9 mouse cellular contexts compared by ENCODE assay signal in genomic region chr6:134696146-134696545, GRCm38 (mm10). TPM values are rescaled to one million over a fixed set of nuclear protein-coding genes. Genes with fewer than 3 reads are reported as not detected.
A peak's percentile ranks its signal among the peaks of the same experiment; 100 is the strongest.
DNase-seq lines count a peak whose midpoint lies in the region; ATAC-seq and TF ChIP-seq lines count a peak whose summit lies in the region.
"Had no signal": no experiment of that assay in that cellular context is flagged by ENCODE, and none has a peak within 500 bp of the region (broad histone marks: within the 10 kb centered on the region; RNA-seq: fewer than 3 reads in every experiment).

No protein-coding gene starts in this region.

- H3K9ac ChIP-seq in lung, postnatal 0 days (replicated peaks; ENCODE audit: low read depth): no peak overlapping the region

- DNase-seq in lung, adult 18-20 months: peak; percentile 37 to 40
- DNase-seq in lung, postnatal 0 days (ENCODE audit: low spot score): no peak
- peak; percentile 58 for DNase-seq in cerebellum, adult 8-10 months
- DNase-seq in heart, adult 9 months (ENCODE audit: low spot score in 2 of 2): peak; percentile 72 to 76
- peak; percentile 23 for DNase-seq in ovary, postnatal 10 days (ENCODE audit: low spot score)
- no peak for DNase-seq in spleen, adult 12 weeks (ENCODE audit: low spot score)
- DNase-seq in left cerebral cortex, adult 8-10 months (ENCODE audit: low spot score in 2 of 2): no peak
- no peak for DNase-seq in thymus, adult 2 months
- DNase-seq: layer of hippocampus, adult 9-11 months had no signal

- H3K27me3 ChIP-seq in lung, postnatal 0 days (replicated peaks; ENCODE audit: insufficient read depth, low read length): no peaks in the 10 kb centered on the region
- no peaks in the 10 kb centered on the region for H3K27me3 ChIP-seq in thymus, adult 2 months (ENCODE audit: control insufficient read depth, insufficient read depth, low read length)

- H3K4me1 ChIP-seq in lung, postnatal 0 days (ENCODE audit: insufficient read depth, low read depth, low read length): peaks cover 5% of the 10 kb centered on the region; the same call in 1 of the 2 replicates
- peaks cover 4% of the 10 kb centered on the region for H3K4me1 ChIP-seq in thymus, adult 2 months (replicated peaks; ENCODE audit: control insufficient read depth, insufficient read depth, low read length)

- H3K9me3 ChIP-seq in lung, postnatal 0 days (ENCODE audit: low read length): no peaks in the 10 kb centered on the region

- H3K4me3 ChIP-seq in lung, postnatal 0 days (ENCODE audit: low read depth, low read length): no peak overlapping the region
- no peak overlapping the region for H3K4me3 ChIP-seq in thymus, adult 2 months (ENCODE audit: control insufficient read depth, insufficient read depth, low read length)

- H3K36me3 ChIP-seq in lung, postnatal 0 days (ENCODE audit: insufficient read depth, low read length): no peaks in the 10 kb centered on the region
- no peaks in the 10 kb centered on the region for H3K36me3 ChIP-seq in thymus, adult 2 months (ENCODE audit: control insufficient read depth, insufficient read depth, low read length)

- no peak for TF ChIP-seq CTCF in lung, postnatal 0 days (IDR thresholded peaks at IDR 0.05)
- no peak for TF ChIP-seq CTCF in thymus, adult 2 months (IDR thresholded peaks at IDR 0.05; ENCODE audit: borderline replicate concordance, control insufficient read depth, extremely low read depth, insufficient read depth, low read length, poor library complexity)

- ATAC-seq in lung, postnatal 0 days: no peak

- TF ChIP-seq EP300 in lung, postnatal 0 days (IDR thresholded peaks at IDR 0.05): no peak

- no peak overlapping the region for H3K27ac ChIP-seq in lung, postnatal 0 days (ENCODE audit: low read length)
- H3K27ac ChIP-seq in thymus, adult 2 months (ENCODE audit: control insufficient read depth, insufficient read depth, low read length): no peak overlapping the region

- H3K4me2 ChIP-seq in lung, postnatal 0 days (replicated peaks; ENCODE audit: low read depth, low read length): no peak overlapping the region

- WGBS in lung, postnatal 0 days: 69% methylated on average over 4 of the region's 4 CpGs
- 90% methylated on average over 4 of the region's 4 CpGs for WGBS in thymus, adult 2 months

- TF ChIP-seq POLR2A in thymus, adult 2 months (IDR thresholded peaks at IDR 0.05; ENCODE audit: control insufficient read depth, extremely low read depth, insufficient read depth, low read length, poor library complexity): no peak

RNA-seq across cellular contexts. Expression of gene Borcs5, which starts 56.8 kb away (rescaled TPM):
- polyA plus RNA-seq in lung, postnatal 0 days (2015; fragmentation: Nextera tagmentation; extraction: Ambion mirVana): 14.6 and 18.4 TPM in 2 replicates
- total RNA-seq in left cerebral cortex, adult 8-10 months (2022): 10 to 100 TPM; 36.1 to 41.5 (median 38.2) TPM
- 16.9 and 18.8 TPM in 2 replicates for polyA plus RNA-seq in thymus, adult 2 months (2012; rRNA removed)

Comparison
In these comparisons a context has a peak if more than half of its experiments do, and no peak if none do; other contexts are left out.
1. DNase-seq: peak in lung, adult 18-20 months (2 of 2), cerebellum, adult 8-10 months (single experiment), heart, adult 9 months (2 of 2) and ovary, postnatal 10 days (single experiment); none in lung, postnatal 0 days (single experiment), spleen, adult 12 weeks (single experiment), left cerebral cortex, adult 8-10 months (0 of 2) and thymus, adult 2 months (single experiment).